Mouse (Mus musculus) heart, adult 9 months (tissue): ENCODE data around the gene Tmem208.

Experiments
- DNase-seq, 2 experiments: peaks; one replicate each; pipeline ENCODE4 v3.0.0; 2022; ENCODE audit warnings: low spot score in 2 of 2

Gene Tmem208

GRCm38 (mm10) chr8:105354549-105354948 lies 28.4 kb downstream of the Tmem208 start:
- DNase-seq: no peak

- DNase-seq: peak; percentile 59 to 67
Measured at GRCm38 (mm10) chr8:105355179-105356024, 29.2 kb downstream of the Tmem208 start.

DNA sequence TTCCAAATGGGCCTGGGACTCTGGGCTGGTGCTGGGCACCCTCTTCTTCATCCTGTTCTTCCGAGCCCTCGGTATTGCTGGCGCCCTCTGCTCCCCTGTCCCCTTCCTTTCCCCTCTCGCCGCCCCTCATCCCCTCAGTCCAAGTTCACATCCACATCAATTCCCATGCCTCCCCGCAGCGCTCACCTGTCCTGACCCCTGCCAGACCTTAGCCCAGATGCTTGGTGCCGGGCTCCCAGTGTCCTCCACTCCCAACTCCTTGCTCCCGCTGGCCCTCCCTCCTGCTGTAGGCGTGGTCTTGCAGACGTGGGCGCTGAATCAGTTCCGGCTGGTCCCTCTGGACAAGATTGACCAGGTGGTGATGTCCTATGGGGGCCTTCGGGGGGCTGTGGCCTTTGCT lies 30.5 kb downstream of the Tmem208 start:
- no peak for DNase-seq

- no peak for DNase-seq
Measured at GRCm38 (mm10) chr8:105359208-105359607, 33.1 kb downstream of the Tmem208 start.

DNA sequence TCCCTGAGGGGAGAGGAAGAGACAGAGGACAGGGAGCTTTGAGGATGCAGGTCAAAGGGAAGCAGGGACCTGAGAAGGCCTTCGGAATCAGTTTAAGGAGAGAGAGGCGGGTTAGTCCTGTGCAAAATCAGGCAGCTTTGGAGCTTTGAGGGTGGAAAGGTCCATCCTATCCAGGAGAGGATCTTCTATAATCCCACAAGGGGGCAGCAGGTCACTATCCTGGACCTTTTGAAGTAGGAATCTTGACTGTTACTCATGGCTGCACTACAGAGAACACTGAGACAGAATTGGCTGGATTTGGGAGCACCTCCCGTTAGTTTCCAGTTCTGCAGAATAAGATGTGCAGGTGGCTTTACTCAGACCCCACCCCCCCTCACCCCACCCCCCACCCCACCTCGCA lies 33.5 kb downstream of the Tmem208 start:
- no peak for DNase-seq

GRCm38 (mm10) chr8:105361751-105362702 lies 35.9 kb downstream of the Tmem208 start:
- peak; percentile 28 to 41 for DNase-seq

DNA sequence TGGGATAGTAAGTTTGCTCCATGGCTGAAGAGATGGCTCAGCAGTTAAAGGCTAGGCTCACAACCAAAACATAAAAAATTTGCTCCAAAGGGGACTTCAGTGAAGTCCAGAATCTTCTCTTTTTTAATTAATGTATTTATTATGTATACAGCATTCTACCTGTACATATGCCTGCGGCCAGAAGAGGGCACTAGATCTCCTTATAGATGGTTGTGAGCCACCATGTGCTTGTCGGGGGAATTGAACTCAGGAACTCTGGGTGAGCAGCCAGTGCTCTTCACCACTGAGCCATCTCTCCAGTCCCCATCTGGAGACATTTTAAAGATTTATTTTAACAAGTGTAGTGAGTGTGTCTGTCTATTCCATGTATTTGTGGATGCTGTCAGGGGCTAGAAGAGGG lies 41.0 kb downstream of the Tmem208 start:
- no peak for DNase-seq

- DNase-seq: no peak
Measured at GRCm38 (mm10) chr8:105372473-105372872, 46.3 kb downstream of the Tmem208 start.

DNA sequence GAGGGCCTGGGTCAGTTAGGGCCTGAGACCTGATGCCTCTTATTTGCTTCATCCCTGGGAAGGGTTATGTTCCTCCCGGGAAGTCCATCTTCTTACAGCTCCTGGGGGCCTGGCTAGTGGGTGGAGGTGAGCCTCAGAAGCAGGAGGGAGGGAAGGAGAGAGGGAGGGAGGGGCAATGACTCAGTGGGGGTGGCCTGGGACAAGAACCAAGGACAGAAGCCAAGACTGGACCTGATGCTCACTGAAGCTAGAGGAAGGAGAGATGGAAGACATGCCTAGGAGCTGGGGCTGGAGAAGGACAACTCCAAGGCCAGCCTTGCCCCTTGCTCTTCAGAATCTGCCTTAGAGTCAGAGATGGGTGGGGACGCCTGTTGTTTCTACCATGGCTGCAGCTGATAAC lies 46.9 kb downstream of the Tmem208 start, which contains the start of gene Plekhg4:
Gene Plekhg4 (plus strand): TSS at position 243 of the 400 bp plus-strand sequence.
- no peak for DNase-seq

DNA sequence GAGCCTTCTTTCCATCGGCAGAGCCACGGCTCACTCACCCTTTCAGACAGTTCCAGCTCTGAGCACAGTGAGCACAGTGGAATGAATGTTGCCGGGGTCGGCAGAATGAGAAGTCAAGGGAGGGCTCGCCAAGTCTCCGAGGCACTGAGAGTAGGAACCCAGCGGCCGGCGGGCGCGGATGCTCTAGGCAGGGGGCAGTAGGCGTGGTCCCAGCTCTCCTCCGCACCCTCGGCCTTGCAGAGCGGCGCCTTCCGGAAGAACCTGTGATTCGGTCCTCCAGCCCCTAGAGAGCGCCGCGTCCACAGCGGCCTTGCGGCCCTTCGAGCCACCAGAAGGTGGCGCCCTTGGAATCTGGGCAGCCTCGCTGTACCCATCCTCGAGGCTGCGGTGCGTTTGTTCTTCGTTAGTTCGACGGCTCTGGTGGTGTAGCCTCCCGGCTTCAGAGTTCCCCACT lies 48.4 kb downstream of the Tmem208 start:
- no peak for DNase-seq

- DNase-seq: peak in 1 of 2 experiments; percentile 29
Measured at GRCm38 (mm10) chr8:105378673-105379072, 52.5 kb downstream of the Tmem208 start.

GRCm38 (mm10) chr8:105380308-105380707 lies 54.2 kb downstream of the Tmem208 start:
- no peak for DNase-seq

DNA sequence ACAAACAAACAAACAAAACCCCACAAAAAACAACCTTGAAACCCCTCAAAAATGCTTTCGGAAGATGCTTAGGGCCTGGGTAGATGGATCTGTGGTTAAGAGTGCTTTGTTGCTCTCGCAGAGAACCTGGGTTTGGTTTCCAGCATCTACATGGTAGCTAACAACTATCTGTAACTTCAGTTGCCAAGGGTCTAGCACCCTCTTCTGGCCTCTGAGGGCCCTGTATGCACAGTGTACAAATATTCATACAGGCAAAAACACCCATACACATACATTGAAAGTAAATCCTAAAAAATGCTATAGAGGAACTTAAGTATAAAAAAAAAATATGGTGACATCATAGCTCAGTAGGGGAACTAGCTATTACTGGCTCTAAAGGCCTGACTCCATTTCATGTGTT lies 57.9 kb downstream of the Tmem208 start:
- no peak for DNase-seq
